Mouse (Mus musculus) E14TG2a.4 (cell line): Measurements from ENCODE around the gene Rap1gap.

ENCODE experiments used
- CTCF ChIP-seq: conservative IDR thresholded peaks from 2 replicates; pipeline ENCODE4 v1.5.1; 2014; ENCODE audit warnings: low read length
- POU5F1 ChIP-seq: IDR thresholded peaks from 2 replicates; pipeline ENCODE4 v1.6.1; 2014; ENCODE audit warnings: low read length, borderline replicate concordance

- no peak for TF ChIP-seq CTCF
- no peak for TF ChIP-seq POU5F1
These were observed 11.6 kb upstream of the Rap1gap start for GRCm38 (mm10) chr4:137652835-137653346.
